Mouse (Mus musculus): ENCODE measurements around the gene Xrn2.

The Xrn2 gene

DNA sequence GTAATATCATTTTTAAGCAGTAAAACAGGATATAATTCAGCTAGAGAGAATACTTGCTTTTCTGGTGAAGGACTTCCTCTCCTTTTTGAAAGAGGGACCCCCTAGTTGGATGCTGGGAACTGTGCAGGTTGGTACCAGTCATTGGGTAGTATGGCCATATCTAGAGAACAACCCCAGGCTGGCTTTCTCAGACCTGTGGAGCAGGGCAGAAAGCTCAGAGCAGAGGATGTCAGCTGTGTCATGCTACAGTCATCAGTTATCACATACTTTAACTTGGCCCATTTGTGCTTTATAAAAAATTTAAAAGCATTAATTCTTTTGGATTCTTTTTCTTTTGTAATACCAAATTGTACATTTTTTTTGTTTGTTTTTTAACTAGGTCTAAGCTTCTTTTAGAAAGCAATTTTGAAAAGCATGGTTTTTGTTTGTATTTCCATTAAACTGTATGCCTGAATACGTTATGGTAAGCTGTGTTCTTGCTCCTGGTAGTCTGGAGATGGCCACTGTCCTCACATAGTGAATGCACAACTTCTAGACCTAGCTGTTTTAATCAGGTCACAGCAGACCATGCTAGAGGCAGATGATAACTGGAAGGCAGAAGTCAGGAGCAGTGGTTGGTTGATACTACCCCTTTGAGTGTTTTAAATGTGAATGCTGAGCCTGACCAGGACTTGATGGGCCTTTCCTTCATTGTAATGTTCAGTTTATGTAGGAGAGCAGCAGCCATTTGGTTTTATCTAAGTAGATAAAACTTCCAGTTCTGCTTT, 54.9 kb downstream of the Xrn2 start:
- DNase-seq, result no peak

DNA sequence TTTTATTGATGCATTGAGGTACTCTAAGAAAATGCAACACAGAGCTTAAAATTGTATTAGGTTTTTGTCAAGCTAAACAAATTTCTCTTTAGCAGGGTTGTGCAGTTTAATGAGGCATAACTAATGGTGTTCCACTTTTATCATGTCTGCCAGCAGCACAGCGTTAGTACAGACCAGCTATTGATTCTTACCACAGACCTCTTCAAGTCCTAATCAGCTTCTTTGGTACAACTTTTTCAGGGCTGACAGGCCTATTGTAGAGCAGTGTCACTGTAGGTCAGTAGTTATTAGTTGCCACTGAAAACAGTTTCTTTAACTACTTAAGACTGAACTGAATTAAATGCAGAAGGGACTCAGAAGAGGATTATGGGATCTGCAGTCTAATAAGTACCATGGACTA, 56.3 kb downstream of the Xrn2 start:
- no peak for DNase-seq

DNA sequence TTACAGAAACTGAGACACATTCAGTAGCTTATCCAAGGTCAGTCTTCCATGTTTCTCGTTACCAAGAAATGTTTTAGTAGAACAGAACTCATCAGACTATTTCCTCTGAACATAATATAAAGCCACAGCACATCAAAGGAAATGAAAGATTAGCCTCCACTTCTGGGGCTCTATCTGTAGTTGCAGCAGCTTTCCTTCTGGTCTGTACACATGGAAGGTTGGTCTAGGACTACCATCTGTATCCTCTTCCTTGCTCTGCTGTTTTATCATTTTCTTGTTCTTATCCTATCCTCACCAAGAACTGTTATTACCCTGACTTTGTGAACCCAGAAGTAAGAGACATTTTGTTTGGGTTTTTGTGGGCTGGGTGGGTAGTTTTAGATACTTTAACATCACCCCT, 57.5 kb downstream of the Xrn2 start:
- DNase-seq, result no peak

DNA sequence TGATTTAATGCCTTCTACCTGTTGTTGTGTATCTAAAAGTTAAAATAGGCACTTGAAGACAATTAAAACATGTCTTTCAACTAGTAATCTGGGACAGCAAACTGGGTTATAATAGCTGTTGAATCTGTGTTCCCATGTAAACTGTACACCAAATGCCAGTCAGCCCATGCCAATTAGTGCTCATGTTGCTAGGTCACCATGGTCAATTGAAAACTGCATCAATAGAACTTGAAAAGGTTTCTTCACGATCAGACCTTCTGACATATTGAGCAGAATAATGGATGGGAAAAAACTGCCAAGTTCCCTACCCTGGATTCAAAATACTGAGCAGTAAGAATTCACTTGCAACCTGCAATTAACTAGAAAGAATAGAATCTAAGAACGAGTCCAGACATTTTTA, 61.2 kb downstream of the Xrn2 start:
- DNase-seq, result no peak

DNA sequence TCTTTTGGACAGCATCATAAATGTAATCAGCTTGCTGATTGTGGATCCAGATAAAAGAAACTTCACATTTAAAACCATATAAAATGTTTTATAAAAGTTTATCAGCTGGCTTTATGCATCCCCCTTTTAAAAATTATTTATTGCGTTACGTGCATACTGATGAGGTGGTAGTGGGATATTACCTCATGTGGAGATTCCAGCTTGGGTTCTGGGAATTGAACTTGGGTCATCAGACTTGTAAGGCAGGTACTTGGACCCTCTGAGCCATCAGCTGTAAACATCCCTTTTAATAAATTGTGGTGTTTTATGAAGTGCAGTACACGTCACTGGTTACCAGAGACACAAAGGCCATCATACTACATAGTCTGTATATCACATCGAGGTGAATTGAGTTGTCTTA, 61.6 kb downstream of the Xrn2 start:
- no peak for DNase-seq

DNA sequence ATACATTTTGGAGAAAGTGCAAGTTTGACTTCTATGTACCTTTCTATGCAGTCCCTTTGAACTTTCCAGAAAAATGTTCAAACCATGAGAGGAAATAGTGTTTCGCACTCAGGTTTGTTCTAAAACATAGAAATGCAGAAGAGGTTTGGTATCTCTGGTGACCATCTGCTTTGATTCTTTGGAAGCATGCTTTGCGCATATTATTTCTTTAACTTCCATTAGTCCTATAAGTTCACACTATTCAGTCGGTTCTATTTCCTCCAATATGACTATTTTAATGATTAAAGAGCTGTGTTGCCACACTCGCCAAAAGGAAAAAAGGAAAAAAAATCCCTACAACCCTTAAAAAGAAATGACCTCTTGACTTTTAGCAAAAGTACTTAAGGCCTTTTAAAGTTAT, 69.6 kb downstream of the Xrn2 start:
- DNase-seq, result no peak

DNA sequence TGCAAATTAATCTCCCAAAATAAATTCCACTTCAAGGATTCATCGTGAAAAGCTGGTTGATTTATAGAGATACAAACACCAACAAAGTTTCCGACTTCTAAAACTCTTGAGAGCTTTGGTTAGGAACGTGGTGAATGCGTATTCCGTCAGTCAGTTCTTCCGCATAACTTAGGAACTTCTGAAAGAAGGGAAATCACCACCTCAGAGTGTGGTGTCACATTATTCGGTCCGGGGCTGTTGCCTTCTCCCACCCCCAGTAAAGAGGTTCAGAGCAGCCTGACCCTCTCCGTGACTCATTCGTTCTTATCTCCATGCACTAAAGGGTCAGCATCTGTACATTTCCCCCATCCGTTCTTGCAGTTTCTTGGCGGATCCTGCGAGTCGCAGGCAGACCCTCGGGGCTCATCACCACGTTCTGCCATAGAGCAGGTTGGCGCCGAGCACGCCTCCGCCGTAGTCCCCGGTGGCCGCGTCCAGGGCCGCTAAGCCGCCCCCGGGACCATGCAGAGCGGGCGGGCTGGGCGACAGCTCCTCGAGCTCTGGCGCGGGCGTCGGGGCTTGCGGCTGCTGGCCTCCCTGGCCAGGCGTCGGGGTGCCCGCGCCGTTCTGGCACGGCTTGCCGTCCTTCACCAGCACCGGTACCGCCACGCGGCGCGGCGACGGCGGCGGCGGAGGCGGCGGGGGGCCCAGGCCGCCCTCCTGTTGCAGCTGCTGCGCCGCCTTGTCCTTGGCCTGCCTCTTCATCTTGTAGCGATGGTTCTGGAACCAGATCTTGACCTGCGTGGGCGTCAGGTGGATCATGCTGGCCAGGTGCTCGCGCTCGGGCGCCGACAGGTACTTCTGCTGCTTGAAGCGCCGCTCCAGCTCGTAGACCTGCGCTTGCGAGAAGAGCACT, 70.9 kb downstream of the Xrn2 start:
- DNase-seq, result peak; percentile 23 to 27

DNA sequence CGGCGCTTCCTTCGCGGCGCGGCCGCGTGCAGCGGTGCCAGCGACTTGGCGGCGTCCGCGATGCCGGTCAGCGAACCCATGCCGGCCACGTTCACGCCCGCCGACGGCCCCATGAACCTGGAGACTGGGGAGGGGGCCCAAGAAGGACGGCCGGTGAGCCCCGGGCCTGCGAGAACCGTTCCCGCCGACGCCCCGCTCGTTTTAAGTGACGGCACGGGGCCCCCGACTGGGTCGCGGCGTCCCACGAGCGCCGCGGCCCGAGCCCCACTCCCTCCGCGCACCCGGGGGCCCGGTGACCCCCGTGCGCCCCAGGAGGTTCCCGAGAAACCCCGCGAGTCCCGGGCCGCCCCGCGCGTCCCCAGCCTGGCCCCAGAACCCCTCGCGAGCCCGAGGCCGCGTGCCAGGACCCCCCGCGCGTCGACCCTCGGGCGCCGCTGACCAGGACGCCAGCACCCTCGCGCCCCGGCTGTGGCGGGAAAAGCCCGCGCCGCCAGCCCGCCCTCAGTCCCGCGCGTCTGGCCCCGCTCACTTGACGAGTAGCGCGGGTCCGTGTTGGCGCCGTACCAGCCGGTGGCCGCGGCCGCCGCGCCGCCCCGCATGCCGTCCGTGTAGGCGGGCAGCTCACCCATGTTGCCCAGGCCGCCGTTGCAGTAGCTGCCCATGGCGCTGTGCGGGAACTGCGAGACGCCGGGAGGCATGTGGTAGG, 71.7 kb downstream of the Xrn2 start:
- DNase-seq, result peak in 1 of 2 experiments; percentile 13

DNA sequence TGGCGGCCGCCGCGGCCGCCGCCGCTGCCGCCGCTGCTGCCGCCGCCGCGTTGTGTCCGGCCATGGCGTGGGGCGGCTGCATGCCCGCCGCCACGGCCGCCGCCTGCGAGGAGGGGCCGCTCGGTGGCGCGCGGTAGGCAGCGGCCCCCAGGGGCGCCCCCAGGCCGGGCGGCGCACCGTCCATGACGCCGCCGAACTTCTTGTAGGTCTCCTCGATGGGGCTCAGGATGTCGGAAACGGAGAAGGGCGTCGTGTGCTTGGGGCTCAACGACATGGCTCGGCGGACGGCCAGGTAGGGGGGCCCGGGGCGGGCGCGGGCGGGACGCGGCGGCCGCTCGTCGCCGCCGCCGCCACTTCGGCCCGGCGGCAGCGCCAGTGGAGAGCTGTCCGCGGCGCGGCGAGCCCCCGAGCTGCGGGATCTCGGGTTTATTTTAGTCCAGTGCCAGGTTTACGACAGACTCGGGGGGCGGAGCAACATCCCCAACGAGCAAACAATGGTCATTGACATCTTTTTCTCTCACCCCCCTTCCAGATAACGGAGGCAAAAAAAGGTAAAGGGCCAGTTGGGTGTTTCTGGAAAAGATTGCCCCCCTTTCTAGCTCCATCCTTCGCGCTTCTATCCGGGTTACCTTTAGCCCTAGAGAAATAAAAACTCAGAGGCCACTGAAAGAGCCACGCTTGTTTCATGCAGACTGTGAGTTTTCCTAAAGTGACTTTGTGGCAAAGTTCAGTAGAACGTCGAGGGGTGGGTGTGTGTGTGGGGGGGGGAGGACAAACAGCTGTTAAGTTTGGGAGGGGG, 72.5 kb downstream of the Xrn2 start, which contains the start of gene Nkx2-4:
Gene Nkx2-4, minus strand, starts transcription at position 374 of the 799 bp plus-strand sequence.
- DNase-seq, result peak; percentile 4 to 9

DNA sequence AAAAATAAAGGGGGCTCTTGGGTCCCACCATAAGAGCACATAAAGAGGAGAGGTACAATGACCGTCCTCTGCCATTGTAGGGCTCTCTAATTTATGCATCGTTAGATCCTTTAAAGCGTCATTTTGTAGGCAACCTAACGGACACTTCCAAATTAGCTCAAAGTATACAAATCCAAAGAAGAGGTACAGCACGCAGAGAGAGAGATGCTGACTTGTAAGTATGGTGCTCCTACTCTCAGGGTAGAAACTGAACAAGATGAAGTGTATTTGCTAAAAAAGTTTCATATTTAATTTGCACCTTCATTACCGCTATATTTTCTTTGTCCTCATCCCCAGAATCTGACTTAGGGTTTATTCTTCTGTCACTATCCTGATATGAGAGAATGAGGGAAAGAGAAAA, 73.1 kb downstream of the Xrn2 start:
- DNase-seq, result no peak

DNA sequence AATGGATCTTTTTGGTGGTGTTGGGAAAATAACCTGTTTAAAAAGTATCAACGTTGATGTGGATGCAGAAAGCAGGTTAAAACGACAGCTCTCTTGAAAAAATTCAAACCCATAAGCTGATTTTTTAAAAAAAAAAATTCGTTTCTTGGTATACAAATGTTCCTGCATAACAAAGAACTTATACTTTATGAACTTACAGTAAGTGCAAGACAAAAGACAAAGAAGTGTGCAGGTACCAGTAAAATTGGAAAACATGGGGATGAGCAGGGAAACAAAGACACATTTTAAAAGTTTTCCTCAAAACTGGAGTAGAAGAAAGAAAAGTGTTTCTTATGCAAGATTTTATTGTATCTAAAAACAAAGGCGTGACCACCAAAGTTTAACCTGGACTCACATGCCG, 73.6 kb downstream of the Xrn2 start:
- no peak for DNase-seq

DNA sequence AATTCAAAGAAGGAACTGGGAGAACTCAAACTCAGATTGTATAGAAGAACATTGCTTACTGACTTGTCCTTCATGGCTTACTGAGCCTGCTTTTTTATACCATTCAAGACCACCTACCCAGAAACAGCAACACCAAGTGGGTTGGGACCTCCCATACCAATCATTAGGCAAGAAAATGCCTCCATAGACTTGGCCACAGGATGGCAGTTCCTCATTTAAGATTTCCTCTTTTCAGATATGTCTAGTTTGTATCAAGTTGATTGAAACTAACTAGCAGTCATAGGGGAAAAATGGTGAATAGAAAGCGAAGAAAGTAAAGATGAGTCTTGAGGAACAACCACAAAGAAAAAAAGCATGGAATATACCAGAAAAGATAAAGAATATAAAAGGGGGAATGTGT, 106.9 kb downstream of the Xrn2 start:
- no peak for DNase-seq

DNA sequence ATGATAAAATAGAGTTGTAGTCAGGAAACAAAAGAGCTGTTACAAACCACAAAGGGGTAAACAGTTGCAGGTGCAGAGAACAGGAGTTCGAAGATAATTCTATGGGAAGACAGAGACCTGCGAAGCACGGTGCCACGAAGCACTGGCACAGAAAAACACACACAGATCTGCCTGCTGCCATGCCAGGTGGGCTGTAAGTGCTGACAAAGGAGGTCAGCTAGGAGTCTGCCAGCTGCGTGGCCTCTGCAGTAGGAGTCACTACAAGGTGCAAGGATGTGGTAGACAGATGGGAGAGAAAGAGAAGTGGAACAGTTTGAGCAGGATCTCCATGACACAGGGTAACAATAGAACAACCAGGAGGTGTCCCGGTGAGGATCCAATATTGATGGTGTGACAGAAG, 114.6 kb downstream of the Xrn2 start:
- DNase-seq, result peak; percentile 37 to 76

All from thymus, postnatal 36 days (tissue).